Mouse (Mus musculus) embryo, embryonic 10 days (tissue): ENCODE measurements around the gene Mcpt1.
"Not testable (repeated sequence)": the region's sequence is repeated elsewhere in the genome, so short reads cannot be mapped to it uniquely, and the experiment has no call there.

Experiments
- DNase-seq: peaks from one replicate; pipeline ENCODE4 v3.0.0-alpha.2; 2015; ENCODE audit warnings: low spot score

The Mcpt1 gene

GRCm38 (mm10) chr14:56017671-56018070 is at the start of gene Mcpt1:
TSS of gene Mcpt1 (plus strand) at chr14:56017971.
- DNase-seq = not testable (repeated sequence)

DNA sequence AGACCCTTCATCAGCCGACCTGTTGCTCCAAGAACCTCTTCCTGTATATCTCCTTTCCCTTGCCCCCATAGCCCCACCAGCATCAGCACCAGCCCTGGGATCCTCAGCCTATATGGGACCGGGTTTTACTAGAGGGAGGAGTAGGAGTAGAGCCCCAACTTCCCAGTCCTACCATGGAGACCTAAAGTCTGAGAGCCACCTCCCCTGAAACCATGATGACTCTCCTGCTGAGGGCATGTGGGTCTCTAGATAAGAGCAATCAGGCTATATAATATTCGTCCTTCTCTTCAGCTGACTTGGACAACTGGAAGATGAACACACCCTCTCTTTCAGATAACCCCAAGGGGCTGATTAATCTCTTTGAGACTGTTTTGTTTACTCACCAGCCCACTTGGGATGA is 30.3 kb upstream of the Mcpt1 start:
- not testable (repeated sequence) for DNase-seq

- no peak for DNase-seq
These were observed 4.6 kb upstream of the Mcpt1 start for GRCm38 (mm10) chr14:56013147-56013546.

- DNase-seq = no peak
These were observed 3.8 kb upstream of the Mcpt1 start for GRCm38 (mm10) chr14:56013924-56014323.

GRCm38 (mm10) chr14:56019446-56019845 is 1.7 kb downstream of the Mcpt1 start:
- DNase-seq = no peak

- DNase-seq = not testable (repeated sequence)
These were observed 3.5 kb downstream of the Mcpt1 start for GRCm38 (mm10) chr14:56021305-56021704.

DNA sequence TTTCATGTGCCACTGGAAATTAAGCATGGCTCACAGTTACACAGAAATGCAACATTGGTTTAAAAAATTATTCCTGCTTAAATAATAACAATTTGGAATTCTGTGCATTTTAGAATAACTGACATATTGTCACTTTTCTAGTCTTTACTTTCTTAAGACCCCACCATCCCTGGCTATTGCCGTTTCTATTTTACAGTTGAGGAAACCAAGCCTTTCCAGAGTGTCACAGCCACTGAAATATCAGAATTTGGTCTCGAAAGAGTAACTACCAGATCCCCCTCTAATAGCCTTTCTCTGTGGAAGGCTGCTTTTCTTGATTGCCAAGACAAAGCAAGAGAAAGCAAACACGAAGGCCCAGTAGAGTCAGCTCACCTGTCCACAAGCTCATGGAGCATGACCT is 12.6 kb downstream of the Mcpt1 start, which contains the start of gene Mcpt9:
Gene Mcpt9 (minus strand): TSS at position 101 of the 400 bp plus-strand sequence.
- not testable (repeated sequence) for DNase-seq

DNA sequence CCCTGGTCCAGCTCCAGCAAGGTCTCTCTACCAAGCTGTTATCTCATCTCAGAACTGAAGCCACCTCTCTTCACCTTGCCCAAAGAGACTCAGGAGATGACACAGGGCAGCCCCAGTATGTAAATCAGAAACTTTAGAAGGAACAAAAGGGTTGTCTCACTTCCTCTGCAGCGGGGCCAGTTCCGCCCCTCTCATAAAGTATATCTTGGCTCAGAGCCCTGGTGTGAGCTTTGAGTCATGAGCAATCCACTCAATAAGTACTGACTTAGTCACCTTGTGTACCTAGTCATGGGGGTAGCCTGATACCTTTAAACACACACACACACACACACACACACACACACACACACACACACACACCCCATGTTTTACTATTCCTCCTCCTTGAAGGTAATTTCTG is 16.7 kb downstream of the Mcpt1 start:
- no peak for DNase-seq

- DNase-seq = not testable (repeated sequence)
These were observed 24.0 kb downstream of the Mcpt1 start, which contains the start of gene Mcpt2 for GRCm38 (mm10) chr14:56041792-56042191. TSS of gene Mcpt2 (plus strand) at chr14:56042041.

- DNase-seq = no peak
These were observed 37.6 kb downstream of the Mcpt1 start for GRCm38 (mm10) chr14:56055408-56055807.

GRCm38 (mm10) chr14:56057722-56058121 is 40.0 kb downstream of the Mcpt1 start:
- no peak for DNase-seq

DNA sequence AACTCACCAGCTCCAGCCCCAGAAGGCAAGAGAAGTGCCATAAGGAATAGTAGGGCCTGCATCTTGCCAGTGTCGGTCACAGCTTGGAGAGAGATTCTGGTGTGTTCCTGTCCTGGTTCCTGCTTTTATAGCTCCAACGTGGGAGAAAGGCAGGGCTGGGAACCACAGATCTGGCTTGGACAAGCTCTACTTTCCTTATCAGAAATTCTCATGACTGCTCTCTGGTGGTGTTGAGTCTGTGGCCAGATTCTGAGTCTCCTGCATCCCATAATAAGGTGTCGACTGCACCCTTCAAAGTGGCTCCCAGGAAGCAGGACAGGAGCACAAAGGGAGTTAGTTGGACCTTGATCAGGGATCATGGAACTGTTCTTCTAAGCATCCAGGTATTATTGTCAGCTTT is 44.4 kb downstream of the Mcpt1 start, which contains the start of gene Mcpt4:
Gene Mcpt4 (minus strand): TSS at position 101 of the 400 bp plus-strand sequence.
- not testable (repeated sequence) for DNase-seq
